8 mouse cellular contexts compared by ENCODE assay signal in genomic region chr2:144526981-144527820, GRCm38 (mm10). TPM values are rescaled to one million over a fixed set of nuclear protein-coding genes. Genes with fewer than 3 reads are reported as not detected.
DNase-seq lines count a peak whose midpoint lies in the region; ATAC-seq lines count a peak whose summit lies in the region.

Gene Dzank1 (minus strand): TSS chr2:144527414.
Gene Polr3f (plus strand): TSS chr2:144527718.

- H3K4me3 ChIP-seq in hindbrain, embryonic 11.5 days (ENCODE audit: low read depth, low read length) = peak within 1 kb of the TSS; percentile 95

- no peaks in the 10 kb centered on the region for H3K4me1 ChIP-seq in hindbrain, embryonic 11.5 days (replicated peaks; ENCODE audit: control insufficient read depth, insufficient read depth, low read length)

- no peaks in the 10 kb centered on the region for H3K27me3 ChIP-seq in hindbrain, embryonic 11.5 days (ENCODE audit: control insufficient read depth, insufficient read depth, low read length)

- H3K36me3 ChIP-seq in hindbrain, embryonic 11.5 days (ENCODE audit: control insufficient read depth, insufficient read depth, low read length) = 0 out of 2 replicates have a peak, but pooled peaks cover 2% of the 10 kb centered on the region

- peak within 1 kb of the TSS; percentile 91 for H3K27ac ChIP-seq in hindbrain, embryonic 11.5 days (ENCODE audit: low read depth, low read length)

- ATAC-seq in hindbrain, embryonic 11.5 days (ENCODE audit: low FRiP score) = peak; percentile 98

- H3K9ac ChIP-seq in hindbrain, embryonic 11.5 days (ENCODE audit: low read depth, low read length) = peak within 1 kb of the TSS; percentile 83

- H3K9me3 ChIP-seq in hindbrain, embryonic 11.5 days (ENCODE audit: control insufficient read depth, low read length) = no peaks in the 10 kb centered on the region

- DNase-seq in Muller cell, postnatal 12 days (ENCODE audit: inconsistent ontology term) = peak; percentile 97
- peak; percentile 98 for DNase-seq in cerebellum, adult 9-11 months
- DNase-seq in frontal cortex, adult 2 months (ENCODE audit: extremely low spot score in 1 of 2, low spot score in 1 of 2) = peak; percentile 97 to 98
- peak; percentile 97 for DNase-seq in hindbrain, embryonic 11.5 days (ENCODE audit: low spot score)
- peak; percentile 95 to 96 for DNase-seq in layer of hippocampus, postnatal 10 days (ENCODE audit: low spot score in 2 of 2)
- DNase-seq in lung, postnatal 10 days = peak; percentile 98
- peak; percentile 94 for DNase-seq in ovary, postnatal 36 days (ENCODE audit: low spot score)
- DNase-seq in thymus, postnatal 25 days = peak; percentile 95

- WGBS in hindbrain, embryonic 11.5 days = 1% methylated on average over 56 of the region's 56 CpGs

- peak within 1 kb of the TSS; percentile 75 for H3K4me2 ChIP-seq in hindbrain, embryonic 11.5 days (replicated peaks; ENCODE audit: low read depth, low read length)

RNA-seq across cellular contexts. Expression of gene Dzank1, which starts in this region (rescaled TPM):
- polyA plus RNA-seq in frontal cortex, adult 2 months (2012; rRNA removed) = 73.6 and 78.2 TPM in 2 replicates
- 2.7 and 3.4 TPM in 2 replicates for polyA plus RNA-seq in hindbrain, embryonic 11.5 days (2014; fragmentation: Nextera tagmentation; extraction: Ambion mirVana)
- total RNA-seq in layer of hippocampus, postnatal 10 days (2021) = 100 to 1,000 TPM in 1 of 2 experiments, 10 to 100 TPM in 1; 84.7 to 116 TPM

RNA-seq across cellular contexts. Expression of gene Polr3f, which starts in this region (rescaled TPM):
- polyA plus RNA-seq in frontal cortex, adult 2 months (2012; rRNA removed) = 18.6 and 21.1 TPM in 2 replicates
- 30.7 and 37.8 TPM in 2 replicates for polyA plus RNA-seq in hindbrain, embryonic 11.5 days (2014; fragmentation: Nextera tagmentation; extraction: Ambion mirVana)
- total RNA-seq in layer of hippocampus, postnatal 10 days (2021) = 10 to 100 TPM; 27.3 to 32.6 TPM

Comparison
In these comparisons a context has a peak if more than half of its experiments do, and no peak if none do; other contexts are left out.
1. Peak in every context shown above with its lines: DNase-seq, ATAC-seq, H3K4me3 ChIP-seq and H3K27ac ChIP-seq.
2. RNA of gene Dzank1 (polyA plus RNA-seq): 73.6 to 78.2 TPM in frontal cortex, adult 2 months; 2.7 to 3.4 TPM in hindbrain, embryonic 11.5 days; every median in the first group is over 10 times any median in the second.